Mouse (Mus musculus): Measurements from ENCODE around the gene Klk1b4. TPM values are rescaled to one million over a fixed set of nuclear protein-coding genes. Genes with fewer than 3 reads are reported as not detected.
"Not testable (repeated sequence)": the region's sequence is repeated elsewhere in the genome, so short reads cannot be mapped to it uniquely, and the experiment has no call there.

Klk1b4 gene
- polyA plus RNA-seq, 1 experiment from 2014 or later: not detected

DNA sequence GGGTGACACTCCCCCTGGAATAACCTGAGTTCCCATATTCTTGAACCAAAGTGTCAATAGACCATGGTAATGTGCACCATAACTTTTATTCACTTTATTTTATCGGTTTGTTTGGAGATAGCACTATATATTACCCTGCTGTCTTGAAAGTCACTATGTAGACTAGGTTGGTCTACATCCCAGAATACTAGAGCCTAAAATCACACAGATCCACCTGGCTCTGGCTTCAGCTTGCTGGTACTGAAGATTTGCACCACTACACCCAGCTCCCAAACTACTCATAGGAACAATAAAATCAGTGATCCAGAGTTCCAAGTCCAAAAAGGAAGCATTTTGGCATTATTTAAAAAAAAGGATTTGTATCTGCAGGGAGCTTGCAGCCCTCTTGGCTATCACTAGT, 8.4 kb downstream of the Klk1b4 start, which contains the start of gene Klk1b5:
TSS of gene Klk1b5 (plus strand) at position 301 of the 400 bp plus-strand sequence.
- no peaks in the 10 kb centered on the region for H3K27me3 ChIP-seq (ENCODE audit: insufficient read depth, low read length)
- ATAC-seq (ENCODE audit: insufficient read depth) (no peak), DNase-seq (no peak)
- H3K9ac ChIP-seq: no peak within 1 kb of the TSS
- H3K36me3 ChIP-seq (ENCODE audit: insufficient read depth): no peaks in the 10 kb centered on the region
- no peaks in the 10 kb centered on the region for H3K9me3 ChIP-seq (ENCODE audit: low read depth, low read length)
- no peak within 1 kb of the TSS for H3K27ac ChIP-seq (ENCODE audit: low read depth)
- 72% methylated on average over 1 of the region's 1 CpGs for WGBS
- no peaks in the 10 kb centered on the region for H3K4me1 ChIP-seq (ENCODE audit: insufficient read depth)
- TF ChIP-seq CTCF (IDR thresholded peaks at IDR 0.05; ENCODE audit: low read depth): no peak
- no peak within 1 kb of the TSS for H3K4me2 ChIP-seq
- no peak within 1 kb of the TSS for H3K4me3 ChIP-seq (ENCODE audit: low read depth, low read length)

DNA sequence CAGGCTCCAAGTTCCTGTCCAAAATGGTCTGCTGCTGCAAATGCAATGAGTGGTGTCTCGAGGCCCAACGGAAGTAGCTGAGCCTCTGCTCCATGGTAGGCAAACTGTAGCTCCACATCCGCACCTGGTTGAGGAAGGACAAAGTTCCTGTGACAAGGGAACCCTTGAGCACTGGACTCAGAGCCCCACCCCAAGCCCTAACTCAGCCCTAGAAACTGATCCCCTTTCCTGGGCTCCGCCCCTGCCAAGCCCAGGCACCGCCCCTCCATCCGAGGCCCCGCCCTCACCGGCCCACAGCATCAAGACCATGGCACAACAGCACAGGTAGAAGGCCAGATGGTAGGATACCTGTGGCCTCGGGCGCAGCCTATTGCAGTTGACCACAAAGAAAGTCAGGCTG, 14.4 kb downstream of the Klk1b4 start:
- not testable (repeated sequence) for H3K4me3 ChIP-seq (ENCODE audit: low read depth, low read length); H3K4me2 ChIP-seq; H3K9me3 ChIP-seq (ENCODE audit: low read depth, low read length); ATAC-seq (ENCODE audit: insufficient read depth); H3K36me3 ChIP-seq (ENCODE audit: insufficient read depth); H3K27ac ChIP-seq (ENCODE audit: low read depth); H3K4me1 ChIP-seq (ENCODE audit: insufficient read depth); H3K27me3 ChIP-seq (ENCODE audit: insufficient read depth, low read length); DNase-seq; H3K9ac ChIP-seq
- WGBS: 64% methylated on average over 8 of the region's 10 CpGs

DNA sequence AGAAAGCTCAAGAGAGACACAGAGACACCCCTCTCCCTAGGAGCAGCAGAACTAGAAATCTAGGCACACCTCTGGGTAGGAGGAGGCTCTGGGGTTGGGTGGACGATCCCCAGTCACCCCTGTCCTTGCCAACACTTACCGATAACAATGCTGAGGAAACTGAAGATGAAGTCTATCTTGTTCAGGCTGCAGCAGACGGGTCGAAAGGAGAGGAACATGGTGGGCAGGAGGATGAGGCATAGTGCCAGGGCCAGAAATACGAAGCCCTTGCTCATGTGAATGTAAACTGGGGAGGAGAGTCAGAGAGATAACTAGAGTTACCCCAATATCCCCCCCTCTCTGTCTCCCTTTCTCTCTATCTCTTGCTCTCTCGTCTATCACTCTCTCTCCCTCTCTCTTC, 15.1 kb downstream of the Klk1b4 start:
- WGBS: 60% methylated on average over 6 of the region's 6 CpGs
- not testable (repeated sequence) for H3K9ac ChIP-seq; ATAC-seq (ENCODE audit: insufficient read depth); H3K4me1 ChIP-seq (ENCODE audit: insufficient read depth); H3K4me2 ChIP-seq; H3K36me3 ChIP-seq (ENCODE audit: insufficient read depth); H3K9me3 ChIP-seq (ENCODE audit: low read depth, low read length); H3K27me3 ChIP-seq (ENCODE audit: insufficient read depth, low read length); DNase-seq; H3K4me3 ChIP-seq (ENCODE audit: low read depth, low read length); H3K27ac ChIP-seq (ENCODE audit: low read depth)

GRCm38 (mm10) chr7:44225076-44225475, 17.8 kb downstream of the Klk1b4 start, which contains the start of gene Klk1:
Gene Klk1 (plus strand): TSS chr7:44225360.
- Histone ChIP-seq H3K4me1 (ENCODE audit: insufficient read depth) (no peaks in the 10 kb centered on the region), H3K4me3 (ENCODE audit: low read depth, low read length) (no peak within 1 kb of the TSS), H3K9ac (no peak within 1 kb of the TSS), H3K27ac (ENCODE audit: low read depth) (no peak within 1 kb of the TSS), H3K9me3 (ENCODE audit: low read depth, low read length) (no peaks in the 10 kb centered on the region), H3K27me3 (ENCODE audit: insufficient read depth, low read length) (no peaks in the 10 kb centered on the region), H3K36me3 (ENCODE audit: insufficient read depth) (no peaks in the 10 kb centered on the region), H3K4me2 (no peak within 1 kb of the TSS)
- no peak for DNase-seq
- WGBS: 44% methylated on average over 1 of the region's 1 CpGs
- TF ChIP-seq CTCF (IDR thresholded peaks at IDR 0.05; ENCODE audit: low read depth): no peak
- ATAC-seq (ENCODE audit: insufficient read depth): no peak

GRCm38 (mm10) chr7:44235909-44236308, 28.7 kb downstream of the Klk1b4 start, which contains the start of gene Gm36864:
Gene Gm36864 (plus strand): TSS chr7:44236177.
- no peak for ATAC-seq (ENCODE audit: insufficient read depth)
- Histone ChIP-seq H3K4me3 (ENCODE audit: low read depth, low read length) (no peak within 1 kb of the TSS), H3K4me2 (no peak within 1 kb of the TSS), H3K4me1 (ENCODE audit: insufficient read depth) (no peaks in the 10 kb centered on the region), H3K36me3 (ENCODE audit: insufficient read depth) (no peaks in the 10 kb centered on the region), H3K9ac (no peak within 1 kb of the TSS), H3K9me3 (ENCODE audit: low read depth, low read length) (no peaks in the 10 kb centered on the region), H3K27ac (ENCODE audit: low read depth) (no peak within 1 kb of the TSS), H3K27me3 (ENCODE audit: insufficient read depth, low read length) (no peaks in the 10 kb centered on the region)
- 61% methylated on average over 3 of the region's 3 CpGs for WGBS
- no peak for TF ChIP-seq CTCF (IDR thresholded peaks at IDR 0.05; ENCODE audit: low read depth)
- no peak for DNase-seq

DNA sequence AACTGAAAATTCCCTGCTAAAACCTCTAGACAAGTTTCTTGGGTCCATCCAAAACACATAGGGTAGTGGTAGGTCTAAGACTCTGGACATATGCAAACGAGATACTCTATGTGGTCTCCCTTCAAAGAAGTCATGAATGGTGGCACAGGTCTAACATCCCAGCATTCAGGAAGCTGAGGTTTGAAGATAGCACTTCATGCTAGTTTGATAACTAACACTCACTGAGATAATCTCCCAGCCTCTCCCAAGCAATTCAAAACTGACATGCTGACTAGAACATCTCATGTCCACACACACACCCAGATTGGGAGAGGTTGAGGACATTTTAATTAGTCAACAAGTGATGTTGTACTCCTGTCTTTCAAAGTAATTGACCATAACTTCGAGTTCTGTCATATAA, 32.7 kb downstream of the Klk1b4 start:
- DNase-seq: no peak
- no peak for TF ChIP-seq CTCF (IDR thresholded peaks at IDR 0.05; ENCODE audit: low read depth)
- Histone ChIP-seq H3K36me3 (ENCODE audit: insufficient read depth) (no peaks in the 10 kb centered on the region), H3K4me2 (no peak overlapping the region), H3K4me1 (ENCODE audit: insufficient read depth) (no peaks in the 10 kb centered on the region), H3K9me3 (ENCODE audit: low read depth, low read length) (no peaks in the 10 kb centered on the region), H3K27me3 (ENCODE audit: insufficient read depth, low read length) (no peaks in the 10 kb centered on the region), H3K4me3 (ENCODE audit: low read depth, low read length) (no peak overlapping the region), H3K9ac (no peak overlapping the region), H3K27ac (ENCODE audit: low read depth) (no peak overlapping the region)
- 44% methylated on average over 2 of the region's 2 CpGs for WGBS
- no peak for ATAC-seq (ENCODE audit: insufficient read depth)

DNA sequence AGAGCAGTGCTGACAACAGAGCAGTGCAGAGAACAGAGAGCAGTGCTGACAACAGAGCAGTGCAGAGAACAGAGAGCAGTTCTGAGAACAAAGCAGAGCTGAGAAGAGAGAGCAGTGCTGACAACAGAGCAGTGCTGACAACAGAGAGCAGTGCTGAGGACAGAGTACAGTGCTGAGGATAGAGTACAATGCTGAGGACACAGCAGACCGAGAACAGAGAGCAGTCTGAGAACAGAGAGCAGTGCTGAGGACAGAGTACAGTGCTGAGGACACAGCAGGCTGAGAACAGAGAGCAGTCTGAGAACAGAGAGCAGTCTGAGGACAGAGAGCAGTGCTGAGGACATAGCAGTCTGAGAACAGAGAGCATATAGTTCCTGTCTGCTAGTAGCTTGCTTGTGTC, 33.5 kb downstream of the Klk1b4 start:
- Histone ChIP-seq H3K27ac (ENCODE audit: low read depth) (no peak overlapping the region), H3K4me2 (no peak overlapping the region), H3K4me3 (ENCODE audit: low read depth, low read length) (no peak overlapping the region), H3K4me1 (ENCODE audit: insufficient read depth) (peaks cover 3% of the 10 kb centered on the region; the same call in 1 of the 2 replicates), H3K9ac (no peak overlapping the region), H3K36me3 (ENCODE audit: insufficient read depth) (no peaks in the 10 kb centered on the region), H3K27me3 (ENCODE audit: insufficient read depth, low read length) (no peaks in the 10 kb centered on the region), H3K9me3 (ENCODE audit: low read depth, low read length) (no peaks in the 10 kb centered on the region)
- ATAC-seq (ENCODE audit: insufficient read depth) (no peak), DNase-seq (no peak)
- TF ChIP-seq CTCF (IDR thresholded peaks at IDR 0.05; ENCODE audit: low read depth): no peak
- WGBS: 35% methylated on average over 1 of the region's 1 CpGs

DNA sequence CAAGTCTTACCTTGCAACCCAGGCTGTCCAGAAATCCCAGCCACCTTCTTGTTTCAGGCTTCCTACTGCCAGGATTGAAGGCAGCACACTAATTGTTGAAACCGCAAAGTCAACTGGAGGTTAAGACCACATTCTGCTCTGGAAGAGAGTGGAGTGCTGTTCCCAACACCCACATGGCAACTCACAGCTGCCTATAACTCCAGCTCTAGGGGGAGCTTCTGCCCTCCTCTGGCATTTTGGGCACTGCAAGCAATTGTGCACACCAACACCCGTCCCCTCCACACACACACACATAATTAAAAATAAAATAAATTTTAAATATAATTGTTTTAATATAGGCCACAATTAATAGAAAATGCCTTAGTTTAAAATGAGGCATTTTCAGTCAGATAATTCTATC, 33.9 kb downstream of the Klk1b4 start:
- ATAC-seq (ENCODE audit: insufficient read depth) (no peak), DNase-seq (no peak)
- no peaks in the 10 kb centered on the region for H3K36me3 ChIP-seq (ENCODE audit: insufficient read depth)
- no peaks in the 10 kb centered on the region for H3K9me3 ChIP-seq (ENCODE audit: low read depth, low read length)
- no peak overlapping the region for H3K9ac ChIP-seq
- H3K27me3 ChIP-seq (ENCODE audit: insufficient read depth, low read length): no peaks in the 10 kb centered on the region
- H3K27ac ChIP-seq (ENCODE audit: low read depth): no peak overlapping the region
- no peak overlapping the region for H3K4me3 ChIP-seq (ENCODE audit: low read depth, low read length)
- H3K4me1 ChIP-seq (ENCODE audit: insufficient read depth): peaks cover 3% of the 10 kb centered on the region; the same call in 1 of the 2 replicates
- TF ChIP-seq CTCF (IDR thresholded peaks at IDR 0.05; ENCODE audit: low read depth): no peak
- 68% methylated on average over 2 of the region's 2 CpGs for WGBS
- no peak overlapping the region for H3K4me2 ChIP-seq

Measured in lung, embryonic 14.5 days (tissue).